Mouse (Mus musculus) hindbrain, postnatal 0 days (tissue): ENCODE measurements around the gene Kcnip4. TPM values are rescaled to one million over a fixed set of nuclear protein-coding genes. Genes with fewer than 3 reads are reported as not detected.

Experiments
- ATAC-seq: fragments of 200-750 bp; cut with Nextera tagmentation; 2 replicates; pipeline ENCODE4 v1.8.0; 2017; ENCODE audit warnings: mild to moderate bottlenecking, moderate TSS enrichment, moderate library complexity
- DNase-seq: peaks from one replicate; pipeline ENCODE4 v3.0.0-alpha.2; 2015; ENCODE audit warnings: low spot score
- H3K27ac ChIP-seq: fragments of 300-500 bp; sonication (generic); 2 replicates; pipeline ENCODE4 v1.5.1; 2014; ENCODE audit warnings: mild to moderate bottlenecking
- H3K27me3 ChIP-seq: fragments of 300-500 bp; sonication (generic); 2 replicates; pipeline ENCODE4 v1.6.1; 2014; ENCODE audit warnings: low read length, mixed read lengths; ENCODE audit not compliant: insufficient read depth
- H3K36me3 ChIP-seq: fragments of 300-500 bp; sonication (generic); 2 replicates; pipeline ENCODE4 v1.6.1; 2014; ENCODE audit warnings: low read length, mixed read lengths; ENCODE audit not compliant: insufficient read depth
- H3K4me1 ChIP-seq: fragments of 300-500 bp; sonication (generic); 2 replicates; pipeline ENCODE4 v1.6.1; 2014; ENCODE audit warnings: antibody characterized with exemption, low read length, mixed read lengths; ENCODE audit not compliant: insufficient read depth
- H3K4me2 ChIP-seq: fragments of 300-500 bp; sonication (generic); 2 replicates; pipeline ENCODE4 v1.6.1; 2014; ENCODE audit warnings: low read depth, mild to moderate bottlenecking, low read length, moderate library complexity, mixed read lengths
- H3K4me3 ChIP-seq: fragments of 300-500 bp; sonication (generic); 2 replicates; pipeline ENCODE4 v1.5.1; 2014; ENCODE audit warnings: low read length
- H3K9ac ChIP-seq: fragments of 300-500 bp; sonication (generic); replicated peaks from 2 replicates; pipeline ENCODE4 v1.6.1; 2014; ENCODE audit warnings: mild to moderate bottlenecking, low read length, moderate library complexity, mixed read lengths
- H3K9me3 ChIP-seq: fragments of 300-500 bp; sonication (generic); 2 replicates; pipeline ENCODE4 v1.6.1; 2016; ENCODE audit warnings: low read length, mixed read lengths
- CTCF ChIP-seq: IDR thresholded peaks from 2 replicates; pipeline ENCODE4 v1.5.1; 2016; ENCODE audit warnings: antibody characterized with exemption, control low read depth, low read depth
- WGBS: fragments of 180-500 bp; shearing (Covaris S2); extraction: QIAGEN DNeasy Blood & Tissue Kit; methylation state at CpG from one replicate; pipeline ENCODE4 v1.1.7; 2014; 5-methylcytosine and 5-hydroxymethylcytosine counted together
- polyA plus RNA-seq: library from polyadenylated mRNA; unstranded; fragments of >200 nt; fragmentation: Nextera tagmentation; extraction: Ambion mirVana; gene quantifications from 2 replicates; pipeline ENCODE4 v1.2.1, GENCODE M21; 2015
- total RNA-seq: library from RNA; depleted of rRNA; stranded (reverse); fragments of >200 nt; gene quantifications from 2 replicates; pipeline ENCODE4 v1.2.3, GENCODE M21; 2014

The Kcnip4 gene
- total and polyA plus RNA-seq, 2 experiments from 2014 or later = 12.3 to 24.4 TPM

DNA sequence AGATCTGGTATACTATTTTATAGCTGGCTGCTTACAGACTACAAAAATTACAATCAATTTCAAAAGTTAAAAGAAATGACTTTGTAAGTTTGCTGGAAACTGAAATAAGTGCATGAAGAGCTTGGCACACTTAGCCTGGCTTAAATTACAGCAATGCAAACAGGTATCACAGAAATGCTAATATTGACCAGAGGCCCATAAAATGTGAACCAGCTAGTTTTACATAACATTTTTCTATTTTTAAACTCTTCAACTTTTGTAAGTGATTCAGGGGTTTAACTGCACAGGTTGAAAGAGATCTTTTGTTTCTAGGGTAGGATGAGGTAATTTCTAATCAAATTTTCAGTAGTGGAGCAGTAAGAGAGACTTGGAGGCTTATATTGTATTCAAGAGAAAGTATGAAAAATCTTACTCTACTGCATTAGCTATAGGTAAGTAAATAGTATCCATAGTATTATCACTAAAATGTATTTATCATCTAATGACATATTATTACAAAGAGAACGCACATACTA is 535.5 kb downstream of the Kcnip4 start:
- Histone ChIP-seq H3K27me3 (no peaks in the 10 kb centered on the region), H3K9me3 (no peaks in the 10 kb centered on the region), H3K27ac (no peak overlapping the region), H3K36me3 (no peaks in the 10 kb centered on the region), H3K4me2 (no peak overlapping the region), H3K4me3 (no peak overlapping the region), H3K4me1 (no peaks in the 10 kb centered on the region), H3K9ac (no peak overlapping the region)
- no peak for DNase-seq
- WGBS = 93% methylated on average over 1 of the region's 1 CpGs
- no peak for ATAC-seq
- TF ChIP-seq CTCF = no peak

DNA sequence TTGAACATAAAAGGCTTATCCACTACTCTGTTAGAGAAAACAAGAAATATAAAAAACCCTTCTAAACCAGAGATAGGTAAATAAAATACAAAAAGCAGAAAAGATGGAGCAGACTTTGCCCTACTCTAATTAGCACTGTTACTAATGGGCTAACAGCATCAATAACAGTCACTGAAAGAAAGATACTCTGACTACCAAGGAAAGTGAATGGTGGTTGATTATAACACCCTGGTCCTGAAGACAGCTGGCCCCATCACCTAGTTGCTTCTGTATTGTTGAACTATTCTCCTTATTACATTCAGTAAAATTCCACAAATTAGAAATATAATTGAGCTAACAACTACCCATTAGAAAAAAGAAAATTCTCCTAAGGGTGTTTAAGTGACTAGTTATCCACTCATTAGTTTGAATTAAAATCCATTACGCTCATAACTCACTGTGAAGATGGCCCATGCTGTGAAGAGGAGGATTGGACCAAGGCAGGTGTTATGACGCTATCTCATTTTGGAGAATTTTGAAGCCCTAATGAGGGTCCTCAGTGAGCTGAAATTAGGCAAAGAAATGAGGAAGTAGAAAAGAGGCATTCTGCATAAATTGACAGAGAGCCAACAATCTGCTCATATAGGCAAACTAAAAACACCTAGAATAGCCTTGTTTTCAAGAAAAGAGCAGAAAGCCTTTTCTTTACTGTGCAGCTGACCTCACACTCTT is 582.2 kb downstream of the Kcnip4 start:
- H3K9ac ChIP-seq = no peak overlapping the region
- no peak for TF ChIP-seq CTCF
- 82% methylated on average over 2 of the region's 2 CpGs for WGBS
- no peaks in the 10 kb centered on the region for H3K36me3 ChIP-seq
- no peak overlapping the region for H3K4me2 ChIP-seq
- ATAC-seq = no peak
- peak; percentile 6 for DNase-seq
- no peaks in the 10 kb centered on the region for H3K4me1 ChIP-seq
- no peak overlapping the region for H3K27ac ChIP-seq
- H3K27me3 ChIP-seq = no peaks in the 10 kb centered on the region
- H3K9me3 ChIP-seq = no peaks in the 10 kb centered on the region
- H3K4me3 ChIP-seq = no peak overlapping the region

DNA sequence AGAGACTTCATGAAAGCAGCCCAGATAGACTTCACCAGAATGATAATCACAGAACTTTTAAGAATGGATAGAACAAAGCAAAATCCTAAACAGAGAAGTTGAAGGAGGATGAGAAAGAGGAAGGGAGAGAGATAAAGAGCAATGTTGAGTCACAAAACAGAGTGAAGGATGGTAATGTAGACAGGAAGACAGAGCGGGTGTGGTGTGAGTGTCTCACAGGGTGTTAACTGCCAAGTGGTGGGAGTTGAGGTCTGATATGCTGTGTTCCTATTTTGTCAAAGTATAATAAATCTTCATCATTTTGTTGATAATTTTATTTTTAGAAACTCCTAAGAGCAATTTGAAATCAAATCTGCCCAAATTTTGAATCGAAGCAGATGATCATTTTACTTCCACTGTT is 592.8 kb downstream of the Kcnip4 start:
- ATAC-seq = no peak
- Histone ChIP-seq H3K4me3 (no peak overlapping the region), H3K27ac (no peak overlapping the region), H3K4me2 (no peak overlapping the region), H3K36me3 (no peaks in the 10 kb centered on the region), H3K9me3 (no peaks in the 10 kb centered on the region), H3K9ac (no peak overlapping the region), H3K27me3 (no peaks in the 10 kb centered on the region), H3K4me1 (no peaks in the 10 kb centered on the region)
- DNase-seq = no peak
- 98% methylated on average over 2 of the region's 2 CpGs for WGBS
- TF ChIP-seq CTCF = no peak

DNA sequence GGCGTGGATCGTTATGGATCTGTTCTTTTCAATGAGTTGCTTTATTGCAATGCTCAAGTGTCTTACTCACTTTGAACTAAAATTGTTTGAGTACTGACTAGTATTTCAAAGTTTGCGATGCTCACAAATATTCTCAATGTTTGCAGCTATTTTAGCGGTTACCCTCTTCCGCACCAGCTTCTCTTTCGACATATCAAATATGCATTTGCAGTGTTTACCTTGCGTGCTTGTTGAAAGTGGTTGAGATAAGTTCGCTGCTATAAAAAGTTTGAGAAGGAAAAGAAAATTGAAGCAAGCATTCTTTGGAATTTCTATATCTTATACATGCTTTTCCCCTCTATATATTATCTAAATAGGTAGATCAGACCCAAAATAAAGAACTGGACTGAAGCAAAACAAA is 634.5 kb downstream of the Kcnip4 start:
- no peaks in the 10 kb centered on the region for H3K9me3 ChIP-seq
- ATAC-seq = no peak
- no peaks in the 10 kb centered on the region for H3K36me3 ChIP-seq
- WGBS = 63% methylated on average over 8 of the region's 8 CpGs
- H3K27me3 ChIP-seq = no peaks in the 10 kb centered on the region
- no peak for DNase-seq
- peak overlapping the region; percentile 46 for H3K9ac ChIP-seq
- H3K27ac ChIP-seq = no peak overlapping the region
- no peaks in the 10 kb centered on the region for H3K4me1 ChIP-seq
- peak overlapping the region; percentile 43 for H3K4me3 ChIP-seq
- peak overlapping the region; percentile 72 for H3K4me2 ChIP-seq
- TF ChIP-seq CTCF = no peak

DNA sequence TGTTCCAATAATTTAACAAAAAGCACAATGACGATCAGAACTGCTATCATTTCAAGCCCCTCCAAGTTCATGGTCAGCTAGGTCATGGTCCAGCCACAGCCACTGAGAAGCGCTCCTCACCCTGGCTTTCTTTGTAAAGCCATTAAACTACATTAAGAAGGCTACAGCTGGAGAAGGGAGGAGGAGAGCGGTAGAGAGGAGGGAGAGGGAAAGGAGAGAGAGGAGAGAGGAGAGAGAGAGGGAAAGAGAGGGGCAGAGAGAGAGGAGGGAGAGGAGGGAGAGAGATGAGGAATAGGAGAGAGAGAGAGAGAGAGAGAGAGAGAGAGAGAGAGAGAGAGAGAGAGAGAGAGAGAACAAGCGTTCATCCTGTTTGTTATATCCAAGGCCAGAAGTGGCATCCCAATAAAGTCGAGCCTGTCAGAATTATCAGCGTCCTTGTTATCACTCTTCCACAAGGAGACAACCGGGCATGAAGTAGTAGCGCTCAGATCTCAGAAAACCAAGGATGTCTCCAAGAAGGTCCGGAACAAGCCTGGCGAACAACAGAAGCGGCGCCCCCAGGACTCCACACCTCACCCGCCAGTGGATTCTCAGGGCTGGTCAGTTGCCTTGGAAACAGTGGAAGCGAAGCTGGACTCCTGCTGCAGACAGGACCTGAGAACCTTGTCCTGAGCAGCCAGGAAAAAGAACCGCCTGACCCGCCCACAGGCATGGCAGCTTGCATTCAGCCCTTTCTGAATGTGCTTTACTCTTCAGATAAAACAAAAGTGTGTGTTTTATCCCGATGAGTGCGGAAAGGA is 635.1 kb downstream of the Kcnip4 start:
- no peaks in the 10 kb centered on the region for H3K9me3 ChIP-seq
- no peak for TF ChIP-seq CTCF
- no peaks in the 10 kb centered on the region for H3K36me3 ChIP-seq
- H3K9ac ChIP-seq = peak overlapping the region; percentile 46
- H3K4me2 ChIP-seq = peak overlapping the region; percentile 72
- WGBS = 5% methylated on average over 18 of the region's 18 CpGs
- ATAC-seq (peak; percentile 81), DNase-seq (peak; percentile 59)
- no peaks in the 10 kb centered on the region for H3K27me3 ChIP-seq
- no peaks in the 10 kb centered on the region for H3K4me1 ChIP-seq
- H3K4me3 ChIP-seq = peak overlapping the region; percentile 43
- no peak overlapping the region for H3K27ac ChIP-seq

DNA sequence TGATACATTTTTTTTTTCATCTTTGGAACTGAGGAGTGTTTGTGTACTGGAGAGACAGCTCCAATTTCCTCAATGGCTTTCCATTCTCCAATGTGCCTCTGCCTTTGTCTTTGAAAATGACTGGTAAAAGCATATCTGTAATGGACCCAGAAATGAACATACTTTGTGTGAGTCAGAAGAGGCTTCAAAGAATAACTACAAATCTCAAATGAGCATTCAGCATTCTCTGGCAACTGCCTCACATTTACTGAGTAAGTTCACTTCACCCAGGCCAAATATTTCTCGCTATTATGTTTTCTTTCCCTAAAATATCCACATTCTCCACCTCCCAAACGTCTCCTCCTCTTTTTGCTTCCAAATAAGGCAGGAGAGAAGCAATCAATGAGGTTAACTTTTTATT is 646.6 kb downstream of the Kcnip4 start:
- H3K36me3 ChIP-seq = no peaks in the 10 kb centered on the region
- DNase-seq = no peak
- TF ChIP-seq CTCF = no peak
- no peak overlapping the region for H3K27ac ChIP-seq
- H3K4me1 ChIP-seq = no peaks in the 10 kb centered on the region
- WGBS = 65% methylated on average over 2 of the region's 2 CpGs
- no peak overlapping the region for H3K4me3 ChIP-seq
- H3K27me3 ChIP-seq = no peaks in the 10 kb centered on the region
- H3K9ac ChIP-seq = no peak overlapping the region
- no peak for ATAC-seq
- no peaks in the 10 kb centered on the region for H3K9me3 ChIP-seq
- no peak overlapping the region for H3K4me2 ChIP-seq
